Mouse (Mus musculus) monocyte, adult 2 months (primary cell): Measurements from ENCODE around the gene Olfr656.

Source experiments
- DNase-seq, 2 experiments: peaks; one replicate each; pipeline ENCODE4 v3.0.0; 2022; ENCODE audit warnings: low spot score in 2 of 2, low read depth in 1 of 2

The Olfr656 gene

GRCm38 (mm10) chr7:104613655-104614054, at the start of gene Olfr656:
Gene Olfr656 (plus strand): TSS chr7:104613955.
- DNase-seq = no peak

- no peak for DNase-seq
Observed at GRCm38 (mm10) chr7:104577014-104577413, 36.7 kb upstream of the Olfr656 start, which contains the start of gene Olfr653. Gene Olfr653 (plus strand): TSS chr7:104577314.

- DNase-seq = no peak
Observed at GRCm38 (mm10) chr7:104580846-104581245, 32.9 kb upstream of the Olfr656 start.

- DNase-seq = no peak
Observed at GRCm38 (mm10) chr7:104581429-104581828, 32.3 kb upstream of the Olfr656 start.

- no peak for DNase-seq
Observed at GRCm38 (mm10) chr7:104586725-104587124, 27.0 kb upstream of the Olfr656 start, which contains the start of gene Olfr654. Gene Olfr654 (plus strand): TSS chr7:104587025.

GRCm38 (mm10) chr7:104588274-104588673, 25.5 kb upstream of the Olfr656 start:
- DNase-seq = no peak

GRCm38 (mm10) chr7:104601679-104602078, 12.1 kb upstream of the Olfr656 start, which contains the start of gene Olfr655:
Gene Olfr655 (minus strand): TSS chr7:104601779.
- DNase-seq = no peak

- peak; percentile 5 to 35 for DNase-seq
Observed at GRCm38 (mm10) chr7:104603173-104603572, 10.6 kb upstream of the Olfr656 start.

GRCm38 (mm10) chr7:104604727-104605126, 9.0 kb upstream of the Olfr656 start:
- DNase-seq = no peak

- no peak for DNase-seq
Observed at GRCm38 (mm10) chr7:104624494-104624893, 10.7 kb downstream of the Olfr656 start, which contains the start of gene Olfr657. Gene Olfr657 (plus strand): TSS chr7:104624794.

GRCm38 (mm10) chr7:104646841-104647482, 33.2 kb downstream of the Olfr656 start, which contains the start of gene Olfr658:
Gene Olfr658 (minus strand): TSS chr7:104647305.
- DNase-seq = peak in 1 of 2 experiments; percentile 12

GRCm38 (mm10) chr7:104666453-104666852, 52.7 kb downstream of the Olfr656 start, which contains the start of gene Olfr659:
Gene Olfr659 (plus strand): TSS chr7:104666753.
- no peak for DNase-seq
